Mouse (Mus musculus) ES-E14 (cell line): Measurements from ENCODE around the gene Rimkla. TPM values are rescaled to one million over a fixed set of nuclear protein-coding genes. Genes with fewer than 3 reads are reported as not detected.

Experiments used
- DNase-seq: peaks from one replicate; pipeline ENCODE4 v3.0.0-alpha.2; 2013; ENCODE audit warnings: low read depth, low spot score
- H3K27ac ChIP-seq: 2 replicates; pipeline ENCODE4 v1.5.1; 2012; ENCODE audit warnings: low read depth, mild to moderate bottlenecking, low read length, moderate library complexity, mixed read lengths; ENCODE audit not compliant: poor library complexity, insufficient read depth, severe bottlenecking
- H3K36me3 ChIP-seq: 2 replicates; pipeline ENCODE4 v1.6.1; 2012; ENCODE audit warnings: mild to moderate bottlenecking, low read length, moderate library complexity, mixed read lengths; ENCODE audit not compliant: control insufficient read depth, poor library complexity, insufficient read depth, severe bottlenecking
- H3K4me1 ChIP-seq, 2 experiments: fragments of 150-350 bp in 1 of 2; sonication (generic) in 1 of 2; 2 replicates each; pipeline ENCODE4 v1.6.1; 2012; ENCODE audit warnings: low read length in 2 of 2, mild to moderate bottlenecking in 1 of 2, mixed read lengths in 1 of 2; ENCODE audit not compliant: control insufficient read depth in 2 of 2, insufficient read depth in 2 of 2, poor library complexity in 1 of 2
- H3K4me3 ChIP-seq, 2 experiments: fragments of 150-350 bp in 1 of 2; sonication (generic) in 1 of 2; 2 replicates each; pipeline ENCODE4 v1.5.1; 2012; ENCODE audit warnings: low read length in 2 of 2, low read depth in 1 of 2, mild to moderate bottlenecking in 1 of 2, mixed read lengths in 1 of 2; ENCODE audit not compliant: insufficient read depth in 1 of 2, poor library complexity in 1 of 2, severe bottlenecking in 1 of 2
- H3K9ac ChIP-seq: 2 replicates; pipeline ENCODE4 v1.6.1; 2012; ENCODE audit warnings: low read depth, mild to moderate bottlenecking, low read length, mixed read lengths; ENCODE audit not compliant: poor library complexity, insufficient read depth, severe bottlenecking
- H3K9me3 ChIP-seq: fragments of 150-350 bp; sonication (generic); 2 replicates; pipeline ENCODE4 v1.6.1; 2012; ENCODE audit warnings: low read depth, mild to moderate bottlenecking, low read length; ENCODE audit not compliant: control insufficient read depth, insufficient read depth
- CHD2 ChIP-seq: IDR thresholded peaks from 2 replicates; pipeline ENCODE4 v1.6.1; 2014; ENCODE audit warnings: mild to moderate bottlenecking, low read depth, low read length, inconsistent platforms
- HCFC1 ChIP-seq: IDR thresholded peaks from 2 replicates; pipeline ENCODE4 v1.6.1; 2012; ENCODE audit warnings: low read length, inconsistent platforms, borderline replicate concordance; ENCODE audit not compliant: insufficient read depth
- MAFK ChIP-seq: IDR thresholded peaks from 2 replicates; pipeline ENCODE4 v1.6.1; 2014; ENCODE audit warnings: mild to moderate bottlenecking, low read depth, low read length, inconsistent platforms; ENCODE audit not compliant: insufficient read depth
- ZC3H11A ChIP-seq: IDR thresholded peaks from 2 replicates; pipeline ENCODE4 v1.6.1; 2012; ENCODE audit warnings: low read depth, mild to moderate bottlenecking, inconsistent platforms, low read length, borderline replicate concordance
- ZNF384 ChIP-seq: IDR thresholded peaks from 2 replicates; pipeline ENCODE4 v1.6.1; 2012; ENCODE audit warnings: low read depth, low read length, inconsistent platforms
- in situ Hi-C, 2 experiments: fragments of 600-800 bp; cut with MboI; formaldehyde crosslinking; loops; one replicate each; pipeline ENCODE4 v1.15.1; 2025; ENCODE audit warnings: low sequenced_read_pairs in 2 of 2, inconsistent platforms in 1 of 2; ENCODE audit not compliant: unreplicated experiment in 2 of 2
- total RNA-seq: library from RNA; depleted of rRNA; stranded (reverse); fragments of 300-350 nt; gene quantifications from 2 replicates; pipeline ENCODE4 v1.2.3, GENCODE M21; 2012

The Rimkla gene
- total RNA-seq, 1 experiment, result 1.1 TPM

DNA sequence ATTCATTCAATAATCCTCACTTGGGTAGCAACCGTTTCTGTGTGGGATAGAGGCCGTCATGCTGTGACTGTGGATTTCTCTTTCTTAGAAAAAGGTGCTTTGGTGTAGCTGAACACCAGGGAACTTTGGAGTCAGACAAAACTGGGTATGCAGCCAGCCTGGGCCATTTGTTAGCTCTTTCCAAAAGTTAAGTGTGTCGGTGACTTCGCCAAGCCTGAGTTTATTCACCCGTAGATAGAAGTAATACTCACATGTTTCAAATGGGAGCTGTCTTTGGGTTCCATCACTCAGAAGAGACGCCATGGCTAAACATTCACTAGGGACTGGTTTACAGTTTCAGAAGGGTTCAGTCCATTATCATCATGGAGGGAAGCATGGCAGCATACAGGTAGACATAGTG, 45.2 kb downstream of the Rimkla start:
- Histone ChIP-seq H3K36me3 (no peaks in the 10 kb centered on the region), H3K4me1 (peaks cover under 1 to 13% of the 10 kb centered on the region in 2 experiments; a peak in 2 of 4 replicates), H3K9me3 (no peaks in the 10 kb centered on the region), H3K27ac (no peak overlapping the region), H3K4me3 (no peak overlapping the region), H3K9ac (no peak overlapping the region)
- in situ Hi-C loops, result no loop called here
- DNase-seq, result no peak
- TF ChIP-seq ZC3H11A (no peak), CHD2 (no peak), MAFK (no peak), ZNF384 (no peak), HCFC1 (no peak)

DNA sequence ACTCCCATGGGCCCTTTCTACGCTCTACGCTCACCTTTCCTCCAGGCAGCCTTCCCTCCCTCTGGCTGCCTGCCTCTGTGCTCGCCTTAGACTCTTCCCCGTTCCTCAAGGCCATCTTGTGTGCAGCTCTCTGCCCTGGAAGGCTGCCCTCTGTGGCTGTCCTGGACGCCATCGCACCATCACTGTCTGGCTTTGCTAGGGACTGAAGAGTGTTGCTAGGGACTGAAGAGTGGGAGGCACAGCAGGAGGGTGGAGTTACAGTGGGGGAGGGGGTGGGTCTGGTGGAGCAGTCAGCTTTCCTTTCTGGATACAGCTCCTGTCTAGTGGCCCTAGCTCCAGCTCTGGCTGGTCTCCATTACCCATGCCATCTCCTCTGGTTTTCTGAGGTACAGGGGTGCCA, 49.9 kb downstream of the Rimkla start:
- Histone ChIP-seq H3K9ac (peak overlapping the region; percentile 48; the same call in 1 of the 2 replicates), H3K27ac (peak overlapping the region; percentile 26; the same call in 1 of the 2 replicates), H3K4me3 (peak overlapping the region; percentile 32 to 43; a peak in 3 of 4 replicates), H3K36me3 (no peaks in the 10 kb centered on the region), H3K4me1 (peaks cover 3 to 16% of the 10 kb centered on the region in 2 experiments; a peak in 3 of 4 replicates), H3K9me3 (no peaks in the 10 kb centered on the region)
- peak; percentile 54 for DNase-seq
- in situ Hi-C loops, result no loop called here
- TF ChIP-seq MAFK, result no peak
- no peak for TF ChIP-seq ZNF384

DNA sequence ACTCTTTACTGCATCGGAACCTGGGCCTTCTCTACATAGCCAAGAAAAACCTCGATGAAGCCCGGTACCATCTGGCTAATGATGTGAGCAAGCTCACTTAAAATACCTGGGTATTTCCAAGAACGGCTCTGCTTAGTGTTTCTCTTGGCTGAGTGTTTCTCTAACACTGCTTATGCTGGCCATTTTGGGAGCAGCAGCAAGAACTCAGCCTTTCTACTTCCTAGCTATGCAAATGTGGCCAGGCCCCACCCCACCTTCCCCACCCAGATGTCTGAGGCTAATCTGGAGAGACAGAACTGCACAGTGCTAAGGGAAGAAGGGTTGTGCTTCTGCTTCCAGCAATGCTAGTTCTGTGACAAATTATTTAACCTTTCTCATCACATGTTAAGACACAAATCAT, 50.6 kb downstream of the Rimkla start:
- no peaks in the 10 kb centered on the region for H3K36me3 ChIP-seq
- no peaks in the 10 kb centered on the region for H3K9me3 ChIP-seq
- H3K4me3 ChIP-seq, result no peak overlapping the region
- H3K4me1 ChIP-seq, result peaks cover 3 to 16% of the 10 kb centered on the region in 2 experiments; a peak in 3 of 4 replicates
- in situ Hi-C loops, result no loop called here
- TF ChIP-seq ZC3H11A (no peak), ZNF384 (no peak), MAFK (no peak), CHD2 (no peak), HCFC1 (no peak)
- H3K9ac ChIP-seq, result no peak overlapping the region; the same call in 1 of the 2 replicates
- DNase-seq, result peak; percentile 24
- no peak overlapping the region for H3K27ac ChIP-seq

DNA sequence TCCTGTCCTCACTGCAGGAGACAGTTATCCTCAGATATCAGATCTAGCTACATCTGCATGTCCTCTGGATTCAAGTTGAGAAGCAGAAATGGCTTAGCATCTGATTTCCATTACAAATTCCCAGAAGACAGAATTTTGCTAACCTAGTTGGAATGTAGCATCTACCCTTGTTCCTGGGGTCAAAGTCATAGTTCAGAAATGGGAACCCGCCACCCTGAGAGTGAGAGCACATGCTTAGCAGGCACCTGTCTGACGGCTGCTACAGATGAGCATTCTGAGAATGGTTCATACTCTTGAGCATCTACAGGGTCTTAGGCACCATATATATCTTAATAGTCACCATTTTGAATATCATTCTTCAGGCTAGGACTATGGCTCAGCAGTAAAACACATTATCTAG, 54.5 kb downstream of the Rimkla start:
- Histone ChIP-seq H3K9ac (no peak overlapping the region), H3K9me3 (no peaks in the 10 kb centered on the region), H3K27ac (no peak overlapping the region), H3K4me1 (peaks cover 3 to 8% of the 10 kb centered on the region in 2 experiments; a peak in 3 of 4 replicates), H3K4me3 (no peak overlapping the region), H3K36me3 (no peaks in the 10 kb centered on the region)
- in situ Hi-C loops, result no loop called here
- TF ChIP-seq MAFK (no peak), CHD2 (no peak)
- no peak for DNase-seq

DNA sequence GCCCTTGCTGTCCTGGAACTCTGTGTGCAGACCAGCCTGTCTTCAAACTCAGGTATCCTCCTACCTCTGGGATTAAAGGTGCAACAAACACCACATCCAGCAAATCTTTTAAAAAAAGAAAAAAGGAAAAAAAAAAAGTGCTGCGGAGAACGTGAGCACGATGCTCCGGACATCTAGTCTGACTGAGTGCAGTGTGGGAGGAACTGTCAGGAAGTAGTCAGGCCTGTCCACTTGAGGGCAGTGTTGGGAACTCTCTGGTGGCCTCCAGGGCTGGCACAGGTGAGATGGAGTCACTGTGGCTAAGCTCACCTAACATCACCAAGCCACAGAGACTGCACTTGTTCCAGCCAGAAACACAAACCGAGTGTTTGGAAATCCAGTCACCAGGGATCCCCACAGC, 61.8 kb downstream of the Rimkla start:
- no peak overlapping the region for H3K27ac ChIP-seq
- no peaks in the 10 kb centered on the region for H3K9me3 ChIP-seq
- H3K36me3 ChIP-seq, result no peaks in the 10 kb centered on the region
- H3K4me1 ChIP-seq, result no peaks in the 10 kb centered on the region
- TF ChIP-seq ZNF384 (0 out of 2 replicates have a peak, but pooled peaks have one; percentile 27), MAFK (no peak), ZC3H11A (peak; percentile 28; the same call in 1 of the 2 replicates)
- no peak overlapping the region for H3K9ac ChIP-seq
- peak; percentile 26 for DNase-seq
- in situ Hi-C loops, result no loop called here
- H3K4me3 ChIP-seq, result no peak overlapping the region
